Mouse (Mus musculus): ENCODE data around the gene Ctnna2. TPM values are rescaled to one million over a fixed set of nuclear protein-coding genes. Genes with fewer than 3 reads are reported as not detected.

Gene Ctnna2
- polyA plus RNA-seq, 1 experiment from 2014 or later = 4.9 TPM

DNA sequence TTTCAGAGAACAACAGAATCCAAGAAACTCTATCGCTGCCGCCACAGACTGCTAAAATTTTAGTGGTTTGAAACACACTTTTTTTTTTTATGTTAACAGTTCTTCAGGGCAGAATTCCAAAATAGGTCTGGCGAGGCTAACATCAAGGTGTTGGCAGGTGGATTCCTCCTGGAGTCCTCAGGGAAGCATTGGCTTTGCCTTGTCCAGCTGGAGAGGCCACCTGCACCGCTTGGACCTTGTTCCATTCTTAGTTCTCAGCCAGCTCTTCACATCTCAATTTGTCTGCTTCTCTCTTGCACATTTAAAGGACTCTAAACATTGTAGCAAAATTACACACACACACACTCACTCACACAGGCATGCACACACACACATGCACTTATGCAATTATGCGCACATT is 487.8 kb downstream of the Ctnna2 start:
- Histone ChIP-seq H3K4me3 (replicated peaks) (no peak overlapping the region), H3K9me3 (replicated peaks) (no peaks in the 10 kb centered on the region), H3K4me2 (replicated peaks) (no peak overlapping the region), H3K9ac (no peak overlapping the region), H3K36me3 (no peaks in the 10 kb centered on the region), H3K27ac (replicated peaks) (no peak overlapping the region), H3K27me3 (no peaks in the 10 kb centered on the region), H3K4me1 (no peaks in the 10 kb centered on the region)
- ATAC-seq (ENCODE audit: insufficient number of reproducible peaks, low FRiP score, low TSS enrichment, low read depth) = no peak
- WGBS = 79% methylated on average over 5 of the region's 5 CpGs

DNA sequence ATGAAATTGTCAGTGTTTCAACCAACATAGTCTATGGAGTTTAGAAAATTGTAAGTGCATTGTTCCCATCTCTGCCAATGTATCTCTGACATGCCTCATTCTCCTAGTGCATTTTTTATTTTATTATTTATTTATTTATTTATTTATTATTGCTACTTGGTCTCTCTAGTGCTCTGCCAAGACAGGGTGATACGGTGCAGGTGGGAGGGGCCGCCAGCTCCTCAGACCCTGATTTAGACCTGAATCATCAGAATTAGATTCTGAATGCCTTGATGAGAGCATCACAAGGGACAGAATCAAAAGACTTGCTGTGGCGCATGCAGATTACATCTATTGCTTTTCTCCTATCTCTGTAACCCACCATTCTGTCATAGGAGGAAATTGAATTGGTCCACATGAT is 492.8 kb downstream of the Ctnna2 start:
- Histone ChIP-seq H3K27me3 (no peaks in the 10 kb centered on the region), H3K27ac (replicated peaks) (no peak overlapping the region), H3K36me3 (no peaks in the 10 kb centered on the region), H3K4me1 (no peaks in the 10 kb centered on the region), H3K9me3 (replicated peaks) (no peaks in the 10 kb centered on the region; the same call in 1 of the 2 replicates), H3K9ac (no peak overlapping the region), H3K4me2 (replicated peaks) (no peak overlapping the region), H3K4me3 (replicated peaks) (no peak overlapping the region)
- 90% methylated on average over 3 of the region's 3 CpGs for WGBS
- ATAC-seq (ENCODE audit: insufficient number of reproducible peaks, low FRiP score, low TSS enrichment, low read depth) = no peak

DNA sequence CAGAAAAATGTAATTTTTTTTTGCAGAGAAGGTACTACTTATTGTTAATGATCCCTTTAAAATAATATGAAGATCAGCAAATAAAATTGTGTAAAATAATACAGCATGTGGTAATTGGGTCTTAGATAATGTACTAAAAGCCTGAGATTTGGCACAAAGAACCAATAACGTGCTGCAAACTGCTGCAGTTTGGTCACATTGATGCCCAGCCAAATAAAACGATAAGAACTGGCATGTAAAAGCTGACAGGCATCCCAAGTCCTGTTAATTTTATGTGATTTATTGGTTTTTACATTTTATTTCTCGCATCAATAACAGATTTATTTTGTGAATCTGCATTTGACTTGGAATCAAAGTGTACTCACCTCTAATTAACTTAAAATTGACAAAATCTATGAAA is 497.4 kb downstream of the Ctnna2 start:
- Histone ChIP-seq H3K9me3 (replicated peaks) (no peaks in the 10 kb centered on the region; the same call in 1 of the 2 replicates), H3K36me3 (no peaks in the 10 kb centered on the region), H3K27ac (replicated peaks) (no peak overlapping the region), H3K4me3 (replicated peaks) (no peak overlapping the region), H3K4me1 (no peaks in the 10 kb centered on the region), H3K9ac (no peak overlapping the region), H3K4me2 (replicated peaks) (no peak overlapping the region), H3K27me3 (no peaks in the 10 kb centered on the region)
- no peak for ATAC-seq (ENCODE audit: insufficient number of reproducible peaks, low FRiP score, low TSS enrichment, low read depth)
- WGBS = 87% methylated on average over 3 of the region's 3 CpGs

DNA sequence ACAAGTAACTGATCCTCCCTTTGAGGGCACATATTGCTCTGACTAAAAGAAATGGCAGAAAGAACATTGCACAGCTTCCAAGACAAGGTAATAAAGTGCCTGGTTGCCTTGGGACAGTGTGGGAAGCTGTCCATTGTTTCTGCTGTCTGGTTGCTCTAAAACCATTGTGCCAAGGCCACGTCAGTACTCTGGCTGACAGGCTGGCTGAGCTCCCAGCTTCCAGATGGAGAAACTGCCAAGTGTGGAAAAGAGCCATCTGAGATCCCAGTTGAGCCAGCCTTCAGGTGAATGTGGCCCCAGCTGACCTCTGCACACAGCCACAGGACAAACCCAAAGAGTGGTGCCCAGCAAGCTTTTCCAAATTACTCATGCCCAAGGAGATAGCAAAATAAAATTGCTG is 504.1 kb downstream of the Ctnna2 start:
- Histone ChIP-seq H3K36me3 (no peaks in the 10 kb centered on the region), H3K9ac (no peak overlapping the region), H3K27me3 (no peaks in the 10 kb centered on the region), H3K4me3 (replicated peaks) (no peak overlapping the region), H3K4me2 (replicated peaks) (no peak overlapping the region), H3K9me3 (replicated peaks) (no peaks in the 10 kb centered on the region), H3K27ac (replicated peaks) (no peak overlapping the region), H3K4me1 (no peaks in the 10 kb centered on the region)
- 36% methylated on average over 1 of the region's 1 CpGs for WGBS
- no peak for ATAC-seq (ENCODE audit: insufficient number of reproducible peaks, low FRiP score, low TSS enrichment, low read depth)

DNA sequence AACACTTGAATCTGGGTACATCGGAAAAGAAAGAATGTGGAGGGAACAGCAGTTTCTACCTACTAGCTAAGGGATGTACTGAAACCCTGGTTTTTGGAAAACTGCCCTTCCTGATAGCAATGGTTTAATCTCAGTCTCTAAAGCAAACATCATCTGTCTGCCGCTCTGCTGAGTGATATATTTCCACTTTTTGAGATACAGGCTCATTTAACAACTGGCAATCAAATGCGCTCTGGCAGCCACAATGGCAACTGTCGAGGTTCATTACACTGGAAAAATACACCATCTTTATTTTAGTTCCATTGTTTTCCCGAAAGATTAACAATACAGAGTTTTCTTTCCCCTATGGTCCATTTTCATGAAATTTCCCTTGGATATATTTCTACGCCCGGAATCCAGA is 506.2 kb downstream of the Ctnna2 start:
- Histone ChIP-seq H3K9ac (no peak overlapping the region), H3K4me3 (replicated peaks) (no peak overlapping the region), H3K27ac (replicated peaks) (no peak overlapping the region), H3K9me3 (replicated peaks) (no peaks in the 10 kb centered on the region), H3K27me3 (no peaks in the 10 kb centered on the region), H3K4me2 (replicated peaks) (no peak overlapping the region), H3K36me3 (no peaks in the 10 kb centered on the region), H3K4me1 (no peaks in the 10 kb centered on the region)
- 80% methylated on average over 7 of the region's 7 CpGs for WGBS
- no peak for ATAC-seq (ENCODE audit: insufficient number of reproducible peaks, low FRiP score, low TSS enrichment, low read depth)

DNA sequence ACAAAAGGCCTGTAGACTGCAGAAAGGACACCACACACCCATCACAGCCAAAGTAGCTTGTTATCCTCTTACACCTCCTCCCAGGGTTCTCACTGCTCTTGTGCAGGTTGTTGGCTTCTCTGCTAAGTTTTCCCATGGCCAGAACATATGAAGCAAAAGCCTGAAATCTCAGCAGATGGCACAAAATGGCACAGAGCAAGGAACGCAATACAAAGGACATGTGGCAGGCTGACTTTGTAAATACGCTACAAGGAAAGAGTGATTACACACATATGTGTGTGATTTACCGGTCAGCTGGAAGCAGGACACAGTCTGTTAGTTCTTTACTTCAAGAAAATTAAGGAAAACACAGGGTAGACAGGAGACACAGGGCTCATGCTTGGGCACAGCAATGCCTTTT is 511.4 kb downstream of the Ctnna2 start:
- no peaks in the 10 kb centered on the region for H3K36me3 ChIP-seq
- 33% methylated on average over 3 of the region's 3 CpGs for WGBS
- no peak for ATAC-seq (ENCODE audit: insufficient number of reproducible peaks, low FRiP score, low TSS enrichment, low read depth)

DNA sequence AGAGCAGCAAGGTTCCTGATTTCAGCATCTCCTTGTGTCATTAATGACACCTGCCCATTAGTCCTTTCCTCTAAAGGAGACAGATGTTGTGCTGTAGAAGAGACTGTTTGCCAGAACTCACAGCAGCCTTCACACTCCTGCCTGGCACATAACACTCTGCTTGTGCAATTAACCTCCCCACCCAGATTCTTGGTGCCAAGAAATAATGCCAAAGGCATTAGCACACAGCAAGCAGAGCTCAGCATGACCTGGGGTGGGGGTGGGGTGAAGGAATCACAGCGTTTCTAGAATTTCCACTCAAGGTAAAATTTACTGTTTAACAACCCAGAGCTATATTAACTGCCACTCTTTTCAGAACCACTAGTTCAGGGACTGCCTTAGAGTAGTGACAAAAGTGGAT is 516.8 kb downstream of the Ctnna2 start:
- H3K4me3 ChIP-seq (replicated peaks) = no peak overlapping the region
- H3K27ac ChIP-seq (replicated peaks) = no peak overlapping the region
- no peaks in the 10 kb centered on the region for H3K27me3 ChIP-seq
- H3K4me2 ChIP-seq (replicated peaks) = no peak overlapping the region
- no peaks in the 10 kb centered on the region for H3K9me3 ChIP-seq (replicated peaks)
- no peaks in the 10 kb centered on the region for H3K4me1 ChIP-seq
- no peak for ATAC-seq (ENCODE audit: insufficient number of reproducible peaks, low FRiP score, low TSS enrichment, low read depth)
- no peaks in the 10 kb centered on the region for H3K36me3 ChIP-seq
- WGBS = 31% methylated on average over 1 of the region's 1 CpGs
- H3K9ac ChIP-seq = no peak overlapping the region

More for the DNA sequence above, 511.4 kb downstream of the Ctnna2 start:
- no peaks in the 10 kb centered on the region for H3K4me1 ChIP-seq
- H3K9ac ChIP-seq = no peak overlapping the region
- no peaks in the 10 kb centered on the region for H3K27me3 ChIP-seq
- H3K4me2 ChIP-seq (replicated peaks) = no peak overlapping the region
- H3K27ac ChIP-seq (replicated peaks) = no peak overlapping the region
- H3K9me3 ChIP-seq (replicated peaks) = no peaks in the 10 kb centered on the region
- H3K4me3 ChIP-seq (replicated peaks) = no peak overlapping the region

DNA sequence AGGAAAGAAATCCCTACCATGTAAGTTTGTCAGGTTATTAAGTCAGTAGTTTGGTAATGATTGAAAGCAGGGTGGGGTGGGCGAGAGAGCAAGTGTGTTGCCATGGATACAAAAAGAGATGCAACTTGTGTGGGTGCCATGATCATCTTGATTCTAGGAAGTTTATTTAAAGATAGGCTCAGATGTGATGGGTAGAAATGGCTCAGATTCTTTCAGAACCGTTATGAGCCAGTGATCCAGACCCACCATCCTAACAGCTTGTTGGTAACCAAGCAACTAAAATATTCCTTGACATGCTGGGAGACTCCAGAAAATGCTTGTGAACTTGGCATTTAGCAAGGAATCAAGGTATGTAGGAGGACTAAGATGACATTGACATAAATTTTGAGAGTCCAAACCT is 521.6 kb downstream of the Ctnna2 start:
- Histone ChIP-seq H3K4me1 (no peaks in the 10 kb centered on the region), H3K36me3 (no peaks in the 10 kb centered on the region), H3K4me2 (replicated peaks) (no peak overlapping the region), H3K9ac (no peak overlapping the region), H3K27ac (replicated peaks) (no peak overlapping the region), H3K9me3 (replicated peaks) (no peaks in the 10 kb centered on the region), H3K4me3 (replicated peaks) (no peak overlapping the region), H3K27me3 (no peaks in the 10 kb centered on the region)
- WGBS = 80% methylated on average over 2 of the region's 2 CpGs
- ATAC-seq (ENCODE audit: insufficient number of reproducible peaks, low FRiP score, low TSS enrichment, low read depth) = no peak

DNA sequence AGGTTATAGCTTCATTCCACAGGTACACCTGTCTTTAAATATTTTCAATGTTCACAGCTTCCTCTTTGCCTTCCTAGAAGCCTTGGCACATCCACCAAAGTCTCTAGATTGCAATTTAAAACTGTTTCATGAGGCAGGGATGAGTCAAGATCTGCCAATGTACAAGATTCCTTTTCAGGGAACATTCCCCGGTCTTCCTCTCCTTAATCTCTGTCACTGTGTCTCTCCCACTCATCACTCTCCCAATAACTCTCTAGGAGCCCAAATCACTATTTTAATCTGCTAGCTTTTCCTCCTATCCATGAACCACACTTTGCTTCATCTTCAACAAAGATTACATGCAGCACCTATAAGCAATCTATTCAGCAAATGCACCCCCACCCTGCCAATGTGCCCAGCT is 532.6 kb downstream of the Ctnna2 start:
- Histone ChIP-seq H3K9ac (no peak overlapping the region), H3K4me1 (no peaks in the 10 kb centered on the region), H3K27me3 (no peaks in the 10 kb centered on the region), H3K4me3 (replicated peaks) (no peak overlapping the region), H3K4me2 (replicated peaks) (no peak overlapping the region), H3K27ac (replicated peaks) (no peak overlapping the region), H3K36me3 (no peaks in the 10 kb centered on the region), H3K9me3 (replicated peaks) (no peaks in the 10 kb centered on the region)
- ATAC-seq (ENCODE audit: insufficient number of reproducible peaks, low FRiP score, low TSS enrichment, low read depth) = no peak
- WGBS = 87% methylated on average over 1 of the region's 1 CpGs

DNA sequence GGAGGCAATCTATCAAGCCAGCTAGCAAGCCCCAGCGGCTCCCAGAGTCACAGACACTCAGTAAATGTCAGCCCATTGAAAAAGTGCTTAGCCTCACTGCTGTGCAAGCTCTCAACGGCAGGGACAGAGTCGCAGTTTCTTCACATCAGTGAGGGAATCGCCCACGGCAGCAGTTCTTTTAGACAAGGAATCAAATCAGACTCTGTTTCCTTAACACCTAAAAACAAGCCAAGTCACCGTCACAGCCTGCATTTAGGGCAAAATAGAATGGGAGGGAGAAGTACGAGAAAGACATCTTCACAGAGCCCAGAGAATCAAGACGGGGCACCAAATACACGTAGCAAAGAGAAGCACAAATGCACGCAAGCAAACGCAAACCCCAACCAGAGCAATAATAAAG is 535.6 kb downstream of the Ctnna2 start:
- no peaks in the 10 kb centered on the region for H3K9me3 ChIP-seq (replicated peaks)
- no peak overlapping the region for H3K4me2 ChIP-seq (replicated peaks)
- WGBS = 79% methylated on average over 11 of the region's 11 CpGs
- H3K36me3 ChIP-seq = no peaks in the 10 kb centered on the region
- H3K4me1 ChIP-seq = no peaks in the 10 kb centered on the region
- ATAC-seq (ENCODE audit: insufficient number of reproducible peaks, low FRiP score, low TSS enrichment, low read depth) = no peak
- no peak overlapping the region for H3K4me3 ChIP-seq (replicated peaks)
- no peak overlapping the region for H3K9ac ChIP-seq
- H3K27me3 ChIP-seq = no peaks in the 10 kb centered on the region
- no peak overlapping the region for H3K27ac ChIP-seq (replicated peaks)

DNA sequence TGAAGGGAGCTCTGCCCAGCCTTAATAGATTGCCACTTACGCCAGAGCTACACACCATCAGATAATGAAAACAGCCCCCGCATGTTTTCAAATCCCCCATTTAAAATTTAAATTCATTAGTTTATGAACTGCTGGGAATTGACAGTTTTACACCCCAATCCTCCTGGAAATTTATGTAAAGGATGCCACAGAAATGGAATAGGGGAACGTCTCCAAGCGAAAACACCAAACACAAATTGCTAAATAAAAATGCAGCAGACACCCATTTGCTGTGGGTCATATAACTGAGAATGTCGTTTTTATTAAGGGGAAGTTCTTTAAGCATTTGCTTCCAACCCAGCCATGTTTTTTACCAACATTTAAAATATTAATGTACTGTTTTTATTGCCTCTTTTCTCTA is 538.4 kb downstream of the Ctnna2 start:
- no peaks in the 10 kb centered on the region for H3K4me1 ChIP-seq
- H3K4me3 ChIP-seq (replicated peaks) = no peak overlapping the region
- 67% methylated on average over 5 of the region's 5 CpGs for whole genome bisulfite sequencing
- no peak overlapping the region for H3K9ac ChIP-seq
- no peak overlapping the region for H3K27ac ChIP-seq (replicated peaks)
- H3K27me3 ChIP-seq = no peaks in the 10 kb centered on the region
- H3K36me3 ChIP-seq = no peaks in the 10 kb centered on the region
- no peak overlapping the region for H3K4me2 ChIP-seq (replicated peaks)
- no peak for ATAC-seq (ENCODE audit: insufficient number of reproducible peaks, low FRiP score, low TSS enrichment, low read depth)
- H3K9me3 ChIP-seq (replicated peaks) = no peaks in the 10 kb centered on the region

DNA sequence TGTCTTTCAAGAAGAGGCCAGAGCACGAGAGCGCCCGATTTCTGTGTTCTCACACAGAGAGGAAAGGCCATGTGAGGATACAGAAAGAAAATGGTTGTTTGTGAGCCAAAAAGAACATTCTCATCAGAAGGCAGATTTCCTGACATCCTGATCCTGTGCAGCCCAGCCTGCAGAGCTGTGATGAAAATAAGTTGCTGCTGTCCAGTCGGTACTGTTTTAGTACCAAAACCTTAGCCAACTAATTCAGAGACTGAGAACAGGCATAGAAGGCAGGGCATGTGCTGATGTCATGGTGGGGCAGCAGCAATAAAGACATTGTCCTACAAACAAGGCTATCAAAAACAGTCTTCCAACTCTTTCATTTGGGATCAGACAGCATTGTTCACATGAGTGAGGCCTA is 549.1 kb downstream of the Ctnna2 start:
- ATAC-seq (ENCODE audit: insufficient number of reproducible peaks, low FRiP score, low TSS enrichment, low read depth) = no peak
- Histone ChIP-seq H3K9ac (no peak overlapping the region), H3K4me3 (replicated peaks) (no peak overlapping the region), H3K36me3 (no peaks in the 10 kb centered on the region), H3K4me2 (replicated peaks) (no peak overlapping the region), H3K27ac (replicated peaks) (no peak overlapping the region), H3K9me3 (replicated peaks) (no peaks in the 10 kb centered on the region), H3K27me3 (no peaks in the 10 kb centered on the region), H3K4me1 (no peaks in the 10 kb centered on the region)
- 89% methylated on average over 4 of the region's 4 CpGs for WGBS

Data from embryonic facial prominence, embryonic 15.5 days (tissue).